Mouse (Mus musculus): ENCODE measurements at regions not wholly inside any gene's neighbourhood (a gene's known extent, or its start where the extent isn't known, plus 50 kb on each side); places are given as distances from the start of the nearest gene placed in this dataset.

GRCm38 (mm10) chr9:67610696-67611095 is 51.2 kb upstream of the Tln2 start:
- DNase-seq: no peak

GRCm38 (mm10) chr9:67611676-67612075 is 52.2 kb upstream of the Tln2 start:
- no peak for DNase-seq

GRCm38 (mm10) chr9:67612101-67612500 is 52.6 kb upstream of the Tln2 start:
- no peak for DNase-seq

- DNase-seq: no peak
Measured at GRCm38 (mm10) chr9:67614068-67614727, 54.7 kb upstream of the Tln2 start.

- no peak for DNase-seq
Measured at GRCm38 (mm10) chr9:67616207-67616606, 56.7 kb upstream of the Tln2 start.

- DNase-seq: no peak
Measured at GRCm38 (mm10) chr9:67617341-67618217, 58.1 kb upstream of the Tln2 start.

- DNase-seq: no peak
Measured at GRCm38 (mm10) chr9:67620945-67621344, 61.4 kb upstream of the Tln2 start.

- DNase-seq: no peak
Measured at GRCm38 (mm10) chr9:67627196-67627595, 67.7 kb upstream of the Tln2 start.

- no peak for DNase-seq
Measured at GRCm38 (mm10) chr9:67629624-67630023, 70.1 kb upstream of the Tln2 start.

GRCm38 (mm10) chr9:67630173-67630572 is 70.7 kb upstream of the Tln2 start:
- no peak for DNase-seq

GRCm38 (mm10) chr9:67631741-67632243 is 72.3 kb upstream of the Tln2 start:
- no peak for DNase-seq

- no peak for DNase-seq
Measured at GRCm38 (mm10) chr9:67632521-67633025, 73.1 kb upstream of the Tln2 start.

GRCm38 (mm10) chr9:67633026-67633741 is 73.7 kb upstream of the Tln2 start:
- peak; percentile 9 for DNase-seq

- DNase-seq: peak; percentile 47
Measured at GRCm38 (mm10) chr9:67633761-67634441, 74.4 kb upstream of the Tln2 start.

- DNase-seq: no peak
Measured at GRCm38 (mm10) chr9:67646820-67647219, 87.3 kb upstream of the Tln2 start.

- no peak for DNase-seq
Measured at GRCm38 (mm10) chr9:67664773-67665172, 94.5 kb upstream of the C2cd4b start.

GRCm38 (mm10) chr9:67670261-67671020 is 88.8 kb upstream of the C2cd4b start:
- no peak for DNase-seq

GRCm38 (mm10) chr9:67676906-67677305 is 82.3 kb upstream of the C2cd4b start:
- DNase-seq: no peak

- peak; percentile 41 for DNase-seq
Measured at GRCm38 (mm10) chr9:67683367-67683766, 75.9 kb upstream of the C2cd4b start.

- DNase-seq: no peak
Measured at GRCm38 (mm10) chr9:67692396-67692795, 66.8 kb upstream of the C2cd4b start.

GRCm38 (mm10) chr9:67693716-67694115 is 65.5 kb upstream of the C2cd4b start:
- DNase-seq: peak; percentile 9

GRCm38 (mm10) chr9:67698796-67699195 is 60.4 kb upstream of the C2cd4b start:
- DNase-seq: no peak

Measured in thymus, postnatal 14 days (tissue).